Mouse (Mus musculus) urinary bladder, adult 2 months (tissue): ENCODE results near the gene Cryzl1. TPM values are rescaled to one million over a fixed set of nuclear protein-coding genes. Genes with fewer than 3 reads are reported as not detected.

Source experiments
- DNase-seq: peaks from one replicate; pipeline ENCODE4 v3.0.0; 2022; ENCODE audit warnings: low spot score
- polyA plus RNA-seq: library from polyadenylated mRNA; depleted of rRNA; stranded (reverse); fragments of >200 nt; gene quantifications from 2 replicates; pipeline ENCODE4 v1.2.3, GENCODE M21; 2012

The Cryzl1 gene
- polyA plus RNA-seq, 1 experiment = 66.1 TPM

DNA sequence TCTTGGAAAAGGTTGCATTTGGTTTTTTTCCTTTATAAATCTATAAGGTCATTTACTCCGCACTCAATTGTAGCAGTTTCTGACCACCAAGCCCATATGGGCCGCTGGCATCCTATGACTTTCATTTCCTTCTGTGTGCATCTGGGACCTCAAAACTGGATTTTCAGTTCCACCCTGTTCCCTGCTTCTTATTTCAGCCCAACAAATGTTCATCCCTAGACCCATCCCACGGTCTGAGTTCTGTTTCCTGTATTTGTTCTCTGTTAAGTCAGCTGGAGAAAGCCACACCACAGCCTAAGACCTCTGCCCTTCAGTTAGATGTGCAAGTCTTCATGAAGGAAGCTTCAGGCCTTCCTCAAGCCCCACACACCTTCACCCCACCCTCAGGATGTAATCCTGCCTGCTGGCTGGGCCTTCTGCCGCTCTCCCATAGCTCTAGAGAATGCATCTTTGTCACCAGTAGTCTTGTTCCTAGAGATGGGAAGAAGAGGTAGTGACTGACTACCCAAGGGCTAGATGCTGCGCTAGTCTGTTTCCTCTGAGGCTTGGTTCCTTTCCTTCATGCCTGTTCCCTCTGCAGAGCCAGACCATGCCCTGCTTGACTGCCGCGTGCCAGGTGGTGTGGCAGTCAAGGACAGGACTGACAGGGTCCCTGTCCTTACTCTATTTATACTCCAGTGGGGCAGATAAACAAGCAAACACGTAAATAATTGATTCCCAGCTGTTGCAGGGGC, 11.6 kb upstream of the Cryzl1 start:
- DNase-seq = no peak

DNA sequence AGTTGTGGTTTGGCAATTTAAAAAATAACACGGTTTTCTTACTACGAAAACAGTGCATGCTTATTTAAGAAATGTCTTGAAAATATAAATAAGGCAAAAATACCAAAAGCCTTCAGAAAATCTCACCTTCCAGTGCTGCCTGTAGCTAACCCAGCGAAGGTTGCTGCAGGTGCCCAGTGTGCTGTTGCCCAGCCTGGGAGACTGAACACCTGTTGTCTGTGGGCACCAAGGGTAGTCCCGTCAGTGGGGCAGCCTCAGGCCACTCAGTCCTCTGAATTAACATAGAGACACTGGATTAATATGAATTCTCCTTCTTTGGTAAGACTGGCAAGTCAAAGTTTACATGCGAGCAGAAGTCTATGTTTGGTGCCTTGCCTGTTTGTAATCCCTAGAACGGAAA, 9.7 kb upstream of the Cryzl1 start:
- no peak for DNase-seq

DNA sequence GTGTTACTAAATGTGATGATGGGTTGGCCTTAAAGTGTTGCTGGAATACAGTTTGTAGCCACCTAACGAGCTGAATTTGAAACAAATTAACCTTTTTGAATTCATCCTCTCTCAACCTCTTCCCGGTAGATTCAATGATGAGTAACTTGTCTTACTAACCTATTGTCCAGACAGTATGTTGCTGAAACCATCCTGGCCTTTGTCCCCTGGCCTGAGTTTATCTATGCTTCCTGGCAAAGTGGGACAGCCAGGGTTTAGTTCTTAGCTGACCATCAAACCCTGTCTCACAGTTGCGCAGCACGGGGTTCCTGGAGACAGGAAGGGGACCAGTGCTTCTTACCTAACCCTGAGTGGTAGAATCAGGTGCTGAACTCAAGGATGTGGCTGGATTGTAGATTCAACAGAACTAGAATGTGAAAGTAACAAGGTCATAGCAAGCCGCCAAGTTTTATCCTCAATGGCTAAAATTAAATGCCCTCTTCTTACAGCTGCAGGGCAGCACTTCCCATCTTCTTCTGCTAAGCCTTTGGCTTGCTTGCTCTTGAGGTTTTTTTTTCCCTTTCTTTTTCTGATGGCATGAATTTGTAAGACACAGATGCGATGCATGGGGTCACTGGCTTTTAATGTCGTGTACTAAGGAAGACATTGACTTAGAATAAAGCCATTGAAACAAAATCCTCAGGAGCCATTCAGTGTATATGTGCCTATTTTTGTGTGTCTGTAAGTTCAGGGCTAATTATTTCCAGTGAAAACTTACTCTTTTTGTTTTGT, 7.5 kb upstream of the Cryzl1 start:
- no peak for DNase-seq

DNA sequence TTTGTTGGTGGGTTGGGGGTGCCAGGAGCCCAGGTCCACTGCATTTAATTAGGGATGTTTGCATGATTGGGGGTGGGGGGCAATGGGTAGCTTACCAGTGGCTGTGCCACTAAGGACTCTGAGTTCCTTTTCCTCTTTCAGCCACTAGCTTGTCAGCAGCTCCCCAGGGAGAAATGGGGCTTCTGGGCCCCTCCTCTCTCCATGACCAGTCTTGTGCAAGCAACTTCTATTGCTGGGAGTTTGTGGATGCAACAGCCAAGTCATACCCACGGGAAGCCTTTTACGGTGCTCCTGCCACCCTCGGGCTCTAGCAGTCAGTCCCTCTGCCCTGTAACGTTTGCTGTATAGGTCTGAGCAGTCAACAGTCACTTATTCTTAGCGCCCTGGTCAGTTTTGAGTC, 6.0 kb upstream of the Cryzl1 start:
- peak; percentile 31 for DNase-seq

DNA sequence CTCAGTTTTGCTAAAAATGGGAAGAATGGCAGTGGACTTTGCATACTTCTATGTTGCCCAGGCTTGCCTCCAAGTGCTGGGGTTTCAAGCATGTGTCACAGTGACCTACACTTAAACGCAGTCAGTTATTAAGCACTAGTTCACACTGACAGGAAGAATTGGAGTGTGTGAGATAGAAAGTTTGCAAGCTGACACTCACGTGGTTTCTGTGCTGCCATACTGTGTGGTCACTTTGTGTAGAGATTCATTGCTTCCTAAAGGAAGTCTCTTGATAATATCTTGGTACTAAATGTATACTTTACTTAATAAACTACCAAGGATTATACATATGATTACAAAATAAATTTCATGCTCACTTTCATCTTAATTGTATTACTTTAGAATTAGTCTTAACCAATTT, 4.0 kb upstream of the Cryzl1 start:
- DNase-seq = no peak

DNA sequence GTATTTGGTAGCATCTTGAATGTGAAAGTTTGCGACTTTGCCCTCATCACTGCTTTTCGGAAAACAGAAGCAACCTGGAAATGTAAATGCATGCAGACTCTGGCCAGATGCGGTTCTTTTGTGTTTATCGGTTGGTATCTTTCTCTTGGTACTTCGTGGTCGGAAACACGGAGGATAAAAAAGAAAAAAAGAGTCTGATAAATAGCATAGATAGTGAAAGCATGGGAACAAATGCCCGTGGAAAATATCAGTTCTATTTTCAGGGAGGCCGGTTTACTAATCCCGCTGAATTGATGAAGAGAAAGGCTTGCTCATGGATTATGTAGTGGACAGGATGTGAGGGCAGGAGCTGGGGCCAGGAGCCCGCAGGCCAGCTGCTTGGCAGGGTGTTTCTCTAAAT, 1.7 kb upstream of the Cryzl1 start:
- DNase-seq = no peak

DNA sequence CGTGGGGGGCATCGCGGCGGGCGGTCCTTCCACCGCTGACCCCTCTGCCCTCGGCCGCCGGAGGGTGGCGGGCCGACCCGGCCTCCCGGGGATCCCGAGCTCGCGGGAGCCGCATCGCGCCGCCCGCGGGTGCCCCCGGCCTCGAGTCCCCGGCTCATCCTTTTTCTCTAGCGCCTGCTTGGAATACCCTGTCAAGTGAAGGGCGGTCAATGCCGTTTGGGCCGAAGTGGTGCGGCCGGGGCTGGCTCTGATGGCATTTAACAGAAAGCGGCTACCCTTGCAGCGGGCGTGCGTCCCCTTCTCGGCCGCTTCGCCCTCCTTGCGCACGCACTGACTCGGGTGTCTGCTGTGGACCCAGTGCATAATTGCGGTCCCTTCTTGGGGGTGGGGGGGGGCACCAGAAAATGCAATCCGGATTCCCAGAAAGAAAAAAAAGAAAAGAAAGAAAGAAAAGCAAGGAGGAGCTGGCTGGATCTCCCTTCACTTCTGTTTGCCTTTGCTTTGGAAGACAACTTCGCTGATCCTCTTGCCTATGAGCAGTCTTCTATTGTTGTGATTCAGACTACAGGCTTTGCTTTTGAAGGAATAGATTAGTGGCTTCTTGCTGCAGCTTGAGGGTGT, 1.2 kb upstream of the Cryzl1 start:
- DNase-seq = peak; percentile 46

DNA sequence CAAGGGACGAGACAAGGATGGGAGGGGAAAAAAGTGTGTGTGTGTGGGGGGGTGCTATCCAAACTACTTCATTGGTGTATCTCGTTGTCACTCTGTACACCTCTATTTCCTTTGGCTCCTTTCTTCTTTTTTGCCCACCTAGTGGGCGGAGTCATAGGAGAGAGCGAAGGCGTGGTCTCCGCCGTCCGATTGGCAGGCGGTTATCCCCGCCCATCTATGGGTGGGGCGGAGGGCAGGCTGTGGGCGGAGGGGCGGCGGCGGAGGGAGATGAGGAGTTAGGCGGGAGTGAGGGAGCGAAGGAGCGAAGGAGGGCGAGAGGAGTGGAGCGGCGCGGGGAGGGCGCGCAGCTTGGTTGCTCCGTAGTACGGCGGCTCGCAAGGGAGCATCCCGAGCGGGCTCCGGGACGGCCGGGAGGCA, 299 bp upstream of the Cryzl1 start, which contains the start of gene Itsn1:
Gene Itsn1, plus strand, starts transcription at position 216 of the 417 bp plus-strand sequence.
- DNase-seq = peak; percentile 92

DNA sequence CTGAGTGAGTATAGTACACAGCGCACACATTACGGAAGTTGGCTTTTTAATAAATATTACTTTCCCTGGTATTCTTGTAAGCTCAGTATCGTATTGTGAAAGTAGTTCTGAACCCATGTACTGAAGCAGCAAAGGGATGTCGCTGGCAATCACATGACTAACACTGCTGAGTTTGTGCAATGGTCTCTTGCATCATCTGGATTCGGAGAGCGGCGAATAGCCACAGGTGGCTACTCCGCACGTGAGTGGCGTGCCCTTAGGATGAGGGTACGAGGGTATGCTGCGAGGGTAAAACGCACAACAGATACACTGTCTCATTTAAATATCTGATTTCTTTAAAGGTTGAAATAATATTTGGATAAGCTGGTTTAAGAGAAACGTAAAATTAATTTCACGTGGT, 1.3 kb downstream of the Cryzl1 start:
- DNase-seq = no peak

DNA sequence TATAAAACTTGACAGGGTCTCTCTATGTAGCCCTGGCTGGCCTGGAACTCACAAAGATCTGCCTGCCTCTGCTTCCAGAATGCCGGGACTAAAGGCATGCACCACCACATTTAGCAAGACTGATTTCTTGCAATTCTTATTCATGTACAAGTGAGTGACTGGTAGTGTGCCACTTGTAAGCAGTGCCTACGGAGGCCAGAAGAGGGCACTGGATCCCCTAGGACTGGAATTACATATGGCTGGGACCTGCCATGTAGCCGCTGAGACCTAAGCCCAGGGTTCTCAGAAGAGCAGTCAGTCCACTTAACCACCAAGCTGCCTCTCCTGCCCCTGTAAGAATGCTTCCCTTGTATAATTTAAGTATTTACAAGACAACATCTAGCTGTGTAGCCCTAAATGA, 4.5 kb downstream of the Cryzl1 start:
- DNase-seq = no peak

DNA sequence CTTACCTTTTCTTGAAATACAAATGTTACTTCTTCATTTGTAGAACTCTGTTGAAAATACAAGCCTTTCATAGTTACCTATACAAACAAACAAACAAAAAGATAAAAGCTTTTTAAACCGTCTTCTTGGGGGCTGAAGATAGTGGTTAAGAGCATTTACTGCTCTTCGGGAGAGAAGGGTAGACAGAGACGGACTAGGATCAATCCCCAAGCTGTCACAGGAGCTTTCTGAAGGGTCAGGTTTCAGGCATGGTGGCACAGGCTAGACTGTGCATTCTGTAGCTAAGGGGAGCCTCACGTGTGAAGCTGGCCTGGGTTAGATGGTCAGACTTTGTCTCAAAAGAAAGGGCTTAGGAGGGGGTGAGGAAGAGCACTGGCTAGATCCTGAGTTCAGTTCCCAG, 11.4 kb downstream of the Cryzl1 start:
- no peak for DNase-seq

DNA sequence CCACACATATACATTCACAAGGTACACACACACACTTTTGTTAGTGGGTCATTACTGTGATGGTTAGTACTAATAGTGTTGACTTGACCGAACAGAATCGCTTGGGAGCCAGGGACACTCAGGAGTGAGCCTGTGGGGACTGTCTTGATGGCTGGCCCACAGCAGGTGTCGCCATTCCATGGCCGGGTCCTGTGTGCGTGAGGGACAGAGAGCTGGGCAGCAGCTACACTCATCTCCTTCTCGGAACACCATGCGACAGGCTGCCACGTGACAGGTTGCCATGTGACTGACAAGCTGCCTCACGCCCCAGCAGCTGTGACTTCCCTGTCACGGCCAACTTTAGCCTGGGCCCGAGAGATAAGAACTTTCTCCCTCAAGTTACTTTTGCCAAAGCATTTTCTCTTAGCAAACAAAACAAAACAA, 11.8 kb downstream of the Cryzl1 start:
- DNase-seq = no peak

DNA sequence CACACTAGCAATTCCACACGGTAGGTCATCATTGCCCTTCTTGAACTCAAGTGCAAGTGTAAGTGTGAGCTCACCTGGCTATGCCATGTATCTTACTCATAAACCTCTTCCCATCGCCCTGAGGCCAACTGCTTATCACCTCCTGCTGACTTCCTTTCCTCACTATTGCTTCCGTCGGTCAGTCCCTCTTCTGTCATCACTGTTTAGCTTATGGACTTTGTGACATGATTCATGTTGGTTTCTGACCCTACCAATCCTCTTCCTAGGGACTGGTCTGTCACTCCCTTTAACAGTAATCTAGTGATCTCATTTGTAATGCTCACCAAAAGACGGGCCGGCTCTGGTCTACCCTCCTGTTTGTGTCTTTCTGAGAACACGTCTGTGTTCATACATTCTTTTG, 18.5 kb downstream of the Cryzl1 start:
- DNase-seq = no peak

DNA sequence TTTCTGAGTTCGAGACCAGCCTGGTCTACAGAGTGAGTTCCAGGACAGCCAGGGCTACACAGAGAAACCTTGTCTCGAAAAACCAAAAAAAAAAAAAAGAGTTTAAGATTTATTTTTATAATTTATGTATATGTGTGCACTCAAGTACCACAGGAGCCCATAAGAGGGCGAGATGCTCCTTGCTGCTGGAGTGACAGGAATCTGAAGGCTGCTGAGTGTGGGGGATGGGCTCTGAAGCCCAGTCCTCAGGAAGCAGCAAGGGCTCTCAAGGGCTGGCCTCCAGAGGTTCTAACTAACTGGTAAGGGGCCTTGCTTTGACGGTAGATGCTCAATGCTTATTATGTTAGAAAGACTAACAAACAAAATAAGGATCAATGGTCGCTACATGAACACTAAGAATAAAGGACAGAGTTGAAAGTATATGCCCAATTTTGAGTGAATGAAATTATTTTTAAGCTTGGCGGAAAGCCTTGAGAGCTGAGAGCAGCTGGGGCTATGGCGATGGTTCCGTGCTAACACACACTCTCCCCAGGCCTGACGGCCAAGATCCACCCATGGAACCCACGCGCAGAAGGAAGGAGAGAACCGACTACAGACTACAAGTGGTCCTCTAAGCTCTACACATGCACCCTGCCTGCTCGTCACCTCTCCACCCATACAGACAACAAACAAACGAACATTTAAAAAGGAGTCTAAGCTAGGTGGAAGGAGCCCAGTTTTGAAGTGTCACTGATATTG, 24.0 kb downstream of the Cryzl1 start:
- no peak for DNase-seq

DNA sequence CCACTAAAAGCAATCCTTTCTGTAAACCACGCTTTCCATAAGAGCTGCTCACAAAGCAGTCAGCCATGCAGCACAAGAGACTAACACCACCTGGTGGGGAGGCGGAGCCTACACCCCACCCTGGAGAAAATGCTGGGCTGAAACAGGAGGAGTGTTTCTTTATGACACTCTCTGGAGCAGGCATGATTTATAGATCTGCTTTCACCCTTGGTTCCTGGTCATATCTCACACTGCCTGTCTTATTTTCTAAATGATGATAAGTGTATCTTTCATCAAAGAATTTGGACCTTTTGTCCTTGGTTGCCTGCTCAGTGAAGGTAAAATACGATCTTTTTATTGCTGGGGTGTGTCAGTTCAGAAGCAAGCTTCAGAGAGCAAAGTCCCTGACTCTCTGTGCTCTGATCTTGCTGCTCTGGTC, 26.0 kb downstream of the Cryzl1 start:
- DNase-seq = no peak

DNA sequence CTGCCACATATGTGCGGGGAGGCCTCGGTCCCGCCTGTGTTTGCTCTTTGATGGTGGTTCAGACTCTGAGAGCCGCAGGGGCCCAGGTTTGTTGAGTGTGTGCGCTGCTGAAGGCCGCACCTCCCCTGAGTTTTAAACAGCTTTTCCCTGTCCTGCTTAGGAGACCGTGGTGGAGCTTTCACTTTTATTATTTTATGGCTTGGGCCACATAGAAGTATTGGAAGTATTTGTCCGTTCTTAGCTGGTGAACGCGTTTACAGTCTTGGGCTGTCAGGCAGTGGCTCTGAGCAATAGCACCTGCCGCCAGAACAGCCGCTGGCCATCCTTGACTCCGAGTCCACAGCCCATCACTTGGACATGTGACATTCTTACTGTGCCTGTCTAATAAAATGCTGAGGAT, 26.9 kb downstream of the Cryzl1 start:
- no peak for DNase-seq

DNA sequence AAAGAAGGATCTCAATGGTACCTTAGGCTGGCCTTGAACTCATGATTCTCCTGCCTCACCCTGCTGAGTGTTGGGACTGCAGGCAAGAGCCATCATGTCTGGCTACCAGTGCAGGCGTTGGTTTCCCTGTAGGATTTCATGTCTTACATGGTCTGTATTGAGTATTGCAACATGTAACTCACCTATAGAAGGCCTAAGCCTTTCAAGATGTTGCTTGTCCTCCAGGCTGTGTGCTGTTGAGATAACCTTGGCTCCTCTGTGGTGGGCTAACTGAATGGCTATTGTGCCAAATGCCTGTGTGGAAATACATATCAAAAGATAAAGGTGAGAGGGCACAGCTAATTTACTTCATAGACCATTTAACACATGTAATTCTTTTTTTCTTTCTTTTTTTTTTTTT, 29.8 kb downstream of the Cryzl1 start:
- no peak for DNase-seq

DNA sequence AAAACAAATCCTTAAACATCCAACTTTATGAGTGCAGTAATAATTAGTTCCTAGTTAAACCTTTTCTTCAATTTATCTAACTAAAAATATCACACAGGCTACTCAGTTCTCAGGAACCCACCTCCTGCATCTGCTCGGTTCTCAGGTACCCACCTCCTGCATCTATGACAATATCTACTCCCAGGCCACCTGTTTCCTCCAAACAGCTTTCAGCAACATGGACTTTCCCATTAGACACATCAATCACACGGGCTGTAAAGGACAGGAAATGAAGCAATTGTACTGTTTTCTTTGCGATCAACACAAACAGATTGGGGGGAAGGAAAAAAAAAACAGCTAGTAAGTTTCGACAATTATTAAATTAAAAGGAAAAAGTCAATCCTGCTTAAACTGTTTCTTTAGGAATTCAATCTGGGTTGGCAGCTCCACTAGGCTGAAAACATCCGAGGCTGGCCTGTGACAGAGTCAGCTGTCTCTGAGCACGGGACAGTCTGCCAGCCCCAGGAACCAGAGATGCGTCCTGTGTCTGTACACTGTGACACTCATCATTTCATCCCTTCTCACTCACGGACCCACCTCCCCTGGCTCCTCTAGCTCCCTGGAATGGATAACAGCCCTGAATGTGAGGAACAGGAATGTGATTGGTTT, 33.5 kb downstream of the Cryzl1 start:
- no peak for DNase-seq

DNA sequence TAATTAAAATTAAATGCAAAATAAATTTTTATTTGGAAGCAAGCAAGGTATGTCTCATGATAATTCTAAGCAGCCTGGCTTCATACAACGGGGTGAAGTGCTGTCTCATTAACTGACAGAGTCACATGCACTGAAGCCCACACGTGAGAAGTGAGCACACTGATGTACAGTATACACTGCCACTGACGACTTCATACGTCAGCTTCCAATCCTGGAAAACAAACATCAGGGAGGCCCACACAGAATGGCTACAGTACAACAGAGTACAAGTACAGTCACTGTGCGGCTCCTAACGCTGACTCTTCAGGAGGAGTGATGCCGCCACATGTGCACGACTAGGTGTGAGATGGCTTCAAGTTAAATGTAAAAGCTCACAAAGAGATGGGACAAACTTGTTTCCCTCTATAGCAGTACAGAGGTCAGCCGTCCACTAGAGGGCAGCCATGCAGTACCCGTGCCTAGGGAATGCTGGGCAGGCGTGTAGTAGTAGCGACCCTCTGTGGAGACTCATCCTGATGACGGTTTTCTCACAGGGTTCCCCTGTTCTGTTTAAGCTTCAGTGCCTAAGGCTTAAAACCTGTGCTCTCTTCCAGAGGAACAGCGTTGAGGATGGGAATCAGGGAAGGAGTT, 34.2 kb downstream of the Cryzl1 start:
- peak; percentile 37 for DNase-seq

DNA sequence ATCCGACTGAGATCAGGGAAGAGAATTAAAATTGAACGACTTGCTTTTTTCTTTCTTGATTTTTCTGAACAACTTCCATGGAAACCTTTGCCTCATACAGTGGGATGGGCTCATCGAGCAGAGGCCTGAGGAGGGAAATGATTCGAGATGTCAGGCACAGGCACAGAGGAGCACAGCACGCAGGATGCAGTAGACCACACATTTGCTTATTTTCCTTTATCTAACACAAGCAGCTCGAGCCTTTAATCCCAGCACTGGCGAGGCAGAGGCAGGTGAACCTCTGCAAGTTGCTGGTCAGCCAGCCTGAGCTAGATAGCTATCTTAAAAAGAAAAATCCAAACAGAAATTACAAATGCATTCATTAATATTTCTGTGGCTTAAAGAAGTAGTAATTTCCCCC, 39.0 kb downstream of the Cryzl1 start:
- DNase-seq = no peak
